Mouse (Mus musculus): ENCODE results near the gene Slc6a18.

Gene Slc6a18

DNA sequence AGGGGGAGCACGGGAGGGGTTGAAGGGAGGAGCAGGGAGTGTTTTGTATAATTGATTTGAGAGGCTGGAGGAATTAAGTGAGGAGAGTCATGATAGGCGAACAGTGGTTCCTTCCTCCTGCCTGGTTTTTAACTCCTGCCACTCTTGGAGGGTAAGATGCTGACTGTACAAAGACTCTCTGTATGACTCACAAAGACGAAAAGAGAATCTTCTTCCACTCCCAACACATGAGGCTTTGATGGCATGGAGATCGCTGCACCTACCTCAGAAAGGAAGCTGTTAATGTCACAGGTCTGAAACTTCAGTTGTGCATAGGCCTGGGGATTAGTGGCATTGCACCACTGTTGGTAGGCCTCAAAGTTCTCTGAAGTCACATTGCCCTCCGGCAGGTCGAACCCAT, 7.7 kb upstream of the Slc6a18 start:
- DNase-seq (ENCODE audit: low spot score), result no peak

- no peak for DNase-seq (ENCODE audit: low spot score)
Observed at GRCm38 (mm10) chr13:73684412-73684811, 6.6 kb upstream of the Slc6a18 start.

DNA sequence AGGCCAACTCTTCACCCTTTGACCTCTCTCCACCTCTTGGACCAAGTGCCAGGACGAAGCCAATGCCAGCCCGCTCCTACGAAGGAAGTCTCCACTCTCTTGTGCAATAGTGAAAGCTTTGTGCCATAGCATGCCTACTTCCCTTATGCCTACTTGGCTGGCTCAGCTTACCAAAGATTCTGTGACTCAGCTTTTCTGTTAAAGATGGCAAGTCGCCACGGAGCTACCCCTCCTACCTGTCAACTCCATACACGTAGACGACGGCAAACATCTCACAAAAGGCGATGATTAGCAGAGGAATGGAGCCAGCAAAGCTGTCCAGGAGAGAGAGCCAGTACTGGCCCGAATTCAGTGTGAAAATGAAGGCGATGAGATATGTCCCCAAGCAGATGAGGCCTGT, 5.9 kb upstream of the Slc6a18 start:
- peak; percentile 28 for DNase-seq (ENCODE audit: low spot score)

- DNase-seq (ENCODE audit: low spot score), result no peak
Observed at GRCm38 (mm10) chr13:73682226-73682625, 4.4 kb upstream of the Slc6a18 start.

GRCm38 (mm10) chr13:73680394-73680793, 2.6 kb upstream of the Slc6a18 start:
- no peak for DNase-seq (ENCODE audit: low spot score)

- DNase-seq (ENCODE audit: low spot score), result no peak
Observed at GRCm38 (mm10) chr13:73679311-73679710, 1.5 kb upstream of the Slc6a18 start.

DNA sequence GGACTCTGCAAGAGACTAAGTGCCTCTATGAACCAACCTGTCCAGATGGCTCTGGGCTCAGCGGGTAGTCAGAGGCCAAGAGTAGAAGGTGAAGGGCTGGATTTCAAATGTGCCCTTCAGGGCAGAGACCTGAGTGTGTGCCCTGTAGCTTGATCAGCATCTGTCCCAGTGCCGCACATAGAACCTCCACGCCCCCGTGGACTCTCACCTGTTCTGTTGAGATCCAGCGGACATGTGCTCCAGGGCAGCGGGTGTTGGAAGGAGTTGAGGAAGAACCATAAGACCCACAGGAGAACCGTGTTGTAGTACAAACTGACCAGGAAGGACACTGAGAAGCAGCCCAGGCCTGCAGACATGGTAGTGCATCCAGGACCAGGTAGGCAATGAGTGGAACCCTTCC, 2.7 kb downstream of the Slc6a18 start:
- DNase-seq (ENCODE audit: low spot score), result no peak

GRCm38 (mm10) chr13:73660163-73660695, 17.6 kb downstream of the Slc6a18 start:
- DNase-seq (ENCODE audit: low spot score), result no peak

DNA sequence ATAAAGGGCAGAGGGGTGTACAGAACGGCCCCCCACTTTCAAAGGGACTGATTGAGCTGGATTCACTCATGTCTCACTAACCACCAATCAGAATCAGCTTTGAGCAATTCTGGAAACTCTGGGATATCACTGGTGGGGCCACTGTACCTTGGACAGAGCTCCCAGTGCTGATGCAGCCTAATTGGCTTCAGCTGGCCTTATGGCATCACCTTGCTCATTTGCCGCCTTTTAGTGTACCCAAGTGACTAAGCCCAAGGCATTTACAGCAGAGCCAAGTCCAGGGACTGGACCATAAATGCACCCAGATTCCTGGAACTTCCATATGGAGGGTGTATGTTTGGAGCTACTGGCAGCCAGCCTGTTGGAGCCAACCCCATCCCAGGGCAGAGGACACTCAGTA, 18.9 kb downstream of the Slc6a18 start:
- no peak for DNase-seq (ENCODE audit: low spot score)

DNA sequence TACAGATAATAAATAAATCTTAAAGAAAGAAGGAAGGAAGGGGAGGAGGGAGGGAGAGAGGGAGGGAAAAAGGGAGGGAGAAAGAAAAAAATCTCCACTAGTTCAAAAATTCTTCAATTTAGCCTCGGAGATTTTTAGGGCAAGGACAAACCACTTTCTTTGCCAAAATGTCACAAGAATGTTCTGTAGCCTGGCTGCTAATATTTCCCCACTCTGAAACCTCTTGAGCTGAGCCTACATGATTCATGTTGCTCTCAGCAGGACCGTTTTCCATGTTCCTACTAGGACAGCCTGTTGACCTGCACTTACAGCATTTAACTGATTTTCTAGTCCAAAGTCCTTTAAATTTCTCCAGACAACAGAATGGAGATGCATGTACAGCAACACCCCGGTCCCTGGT, 22.8 kb downstream of the Slc6a18 start:
- no peak for DNase-seq (ENCODE audit: low spot score)

- no peak for DNase-seq (ENCODE audit: low spot score)
Observed at GRCm38 (mm10) chr13:73653266-73653665, 24.6 kb downstream of the Slc6a18 start.

GRCm38 (mm10) chr13:73646397-73647087, 31.3 kb downstream of the Slc6a18 start:
- peak; percentile 60 for DNase-seq (ENCODE audit: low spot score)

DNA sequence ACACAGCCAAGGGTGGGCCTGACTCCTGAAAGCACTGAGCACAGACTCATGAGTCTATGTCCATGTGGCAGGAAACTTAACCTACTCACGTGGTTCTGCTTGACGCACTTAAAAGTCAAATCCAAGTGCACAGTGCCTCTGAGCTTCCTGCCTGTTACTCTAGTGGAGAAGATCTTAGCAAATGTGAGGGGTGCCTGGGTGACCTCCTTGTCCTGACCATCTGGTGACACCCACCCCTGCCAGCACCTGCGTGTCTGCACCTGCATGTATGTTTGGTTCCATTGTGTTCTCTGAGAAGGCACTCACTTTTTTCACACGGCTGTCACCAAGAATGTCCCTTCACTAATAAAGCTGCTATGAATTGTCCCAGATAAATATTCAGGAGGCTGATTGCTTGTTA, 36.5 kb downstream of the Slc6a18 start:
- DNase-seq (ENCODE audit: low spot score), result no peak

DNA sequence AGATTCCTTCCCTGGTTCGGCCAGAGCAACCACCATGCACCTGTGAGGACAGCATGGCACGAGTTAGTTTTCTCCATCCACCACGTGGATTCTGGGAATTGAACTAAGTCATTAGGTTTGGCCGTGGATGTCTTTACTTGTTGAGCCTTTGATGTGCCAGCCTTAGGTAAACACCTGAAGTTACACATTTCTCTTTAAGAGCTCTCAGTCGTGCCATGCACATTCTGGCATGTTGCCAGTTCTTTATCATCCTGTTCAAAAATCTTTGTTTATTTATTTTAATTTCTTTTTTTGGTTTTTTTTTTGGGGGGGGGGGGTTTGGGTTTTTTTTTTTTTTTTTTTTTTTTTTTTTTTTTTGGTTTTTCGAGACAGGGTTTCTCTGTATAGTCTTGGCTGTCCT, 40.0 kb downstream of the Slc6a18 start:
- no peak for DNase-seq (ENCODE audit: low spot score)

DNA sequence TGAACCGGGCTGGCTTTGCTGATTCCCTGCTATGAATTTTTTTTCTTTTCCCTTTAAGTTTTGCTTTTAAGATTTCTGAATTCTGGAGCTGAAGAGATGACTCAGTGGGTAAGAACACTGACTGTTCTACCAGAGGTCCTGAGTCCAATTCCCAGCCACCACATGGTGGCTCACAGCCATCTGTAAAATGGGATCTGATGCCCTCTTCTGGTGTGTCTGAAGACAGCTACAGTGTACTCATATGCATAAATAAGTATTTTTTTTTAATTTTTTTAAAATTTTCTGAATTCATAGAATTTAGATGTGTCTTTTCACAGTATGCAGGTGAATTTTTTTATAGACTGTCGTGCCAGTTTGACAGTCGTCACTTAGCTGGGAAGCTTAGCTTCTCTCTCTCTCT, 46.0 kb downstream of the Slc6a18 start:
- no peak for DNase-seq (ENCODE audit: low spot score)

- no peak for DNase-seq (ENCODE audit: low spot score)
Observed at GRCm38 (mm10) chr13:73628586-73629113, 49.2 kb downstream of the Slc6a18 start.

DNA sequence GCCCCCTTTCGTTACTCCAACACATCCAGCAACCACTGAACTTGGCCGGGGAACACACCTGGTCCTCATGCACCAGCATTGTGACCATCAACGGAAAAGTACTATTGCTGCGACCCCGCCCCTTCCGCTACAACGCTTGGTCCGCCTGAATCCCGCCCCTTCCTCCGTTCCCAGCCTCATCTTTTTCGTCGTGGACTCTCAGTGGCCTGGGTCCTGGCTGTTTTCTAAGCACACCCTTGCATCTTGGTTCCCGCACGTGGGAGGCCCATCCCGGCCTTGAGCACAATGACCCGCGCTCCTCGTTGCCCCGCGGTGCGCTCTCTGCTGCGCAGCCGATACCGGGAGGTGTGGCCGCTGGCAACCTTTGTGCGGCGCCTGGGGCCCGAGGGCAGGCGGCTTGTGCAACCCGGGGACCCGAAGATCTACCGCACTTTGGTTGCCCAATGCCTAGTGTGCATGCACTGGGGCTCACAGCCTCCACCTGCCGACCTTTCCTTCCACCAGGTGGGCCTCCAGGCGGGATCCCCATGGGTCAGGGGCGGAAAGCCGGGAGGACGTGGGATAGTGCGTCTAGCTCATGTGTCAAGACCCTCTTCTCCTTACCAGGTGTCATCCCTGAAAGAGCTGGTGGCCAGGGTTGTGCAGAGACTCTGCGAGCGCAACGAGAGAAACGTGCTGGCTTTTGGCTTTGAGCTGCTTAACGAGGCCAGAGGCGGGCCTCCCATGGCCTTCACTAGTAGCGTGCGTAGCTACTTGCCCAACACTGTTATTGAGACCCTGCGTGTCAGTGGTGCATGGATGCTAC, 50.9 kb downstream of the Slc6a18 start, which contains the start of gene Tert:
Gene Tert (plus strand): TSS at position 167 of the 805 bp plus-strand sequence.
- peak; percentile 40 for DNase-seq (ENCODE audit: low spot score)

DNA sequence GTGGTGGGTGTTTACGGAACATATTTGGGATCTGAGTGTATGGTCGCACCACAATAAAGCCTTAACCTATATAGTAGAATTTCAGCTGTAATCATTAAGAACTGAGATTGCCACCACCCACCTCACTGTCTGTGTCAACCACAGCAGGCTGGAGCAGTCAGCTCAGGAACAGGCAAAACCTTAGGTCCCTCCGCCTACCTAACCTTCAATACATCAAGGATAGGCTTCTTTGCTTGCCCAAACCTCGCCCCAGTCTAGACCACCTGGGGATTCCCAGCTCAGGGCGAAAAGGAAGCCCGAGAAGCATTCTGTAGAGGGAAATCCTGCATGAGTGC, 51.4 kb downstream of the Slc6a18 start:
- no peak for DNase-seq (ENCODE audit: low spot score)

- DNase-seq (ENCODE audit: low spot score), result no peak
Observed at GRCm38 (mm10) chr13:73620637-73621036, 57.2 kb downstream of the Slc6a18 start.

GRCm38 (mm10) chr13:73618406-73618805, 59.4 kb downstream of the Slc6a18 start:
- DNase-seq (ENCODE audit: low spot score), result no peak
